Mouse (Mus musculus) left cerebral cortex, postnatal 14 days (tissue): Measurements from ENCODE around the gene Hsd17b10. TPM values are rescaled to one million over a fixed set of nuclear protein-coding genes. Genes with fewer than 3 reads are reported as not detected.

Source experiments
- DNase-seq, 2 experiments: peaks; one replicate each; pipeline ENCODE4 v3.0.0; 2021 to 2022; ENCODE audit warnings: low spot score in 2 of 2, mixed read lengths in 1 of 2
- intact Hi-C: fragments of 180-260 bp; cut with DNase I; formaldehyde crosslinking; loops from one replicate; pipeline ENCODE4 v1.15.1; 2025
- long read RNA-seq, 2 experiments: library from polyadenylated mRNA; stranded (forward); transcript quantifications; one replicate each; pipeline ENCODE4 v2.0.0; 2021
- total RNA-seq, 2 experiments: library from RNA; stranded (reverse); gene quantifications; 2 replicates each; pipeline ENCODE4 v1.2.3; 2021

Hsd17b10 gene
- 10 to 100 TPM; 41.4 to 45.4 TPM for total RNA-seq
- long read RNA-seq, experiment 1, transcript Hsd17b10-201 (6 exons, 962 nt): major isoform, 30 of 34 reads
- long read RNA-seq, experiment 1, partial matches to known transcripts: 1 of 34 reads
- long read RNA-seq, experiment 1, other reads (novel, unspliced or antisense): 0 of 34 reads
- long read RNA-seq, experiment 2, transcript Hsd17b10-201 (6 exons, 962 nt): major isoform, 18 of 18 reads
- long read RNA-seq, experiment 2, partial matches to known transcripts: 0 of 18 reads
- long read RNA-seq, experiment 2, other reads (novel, unspliced or antisense): 0 of 18 reads

DNA sequence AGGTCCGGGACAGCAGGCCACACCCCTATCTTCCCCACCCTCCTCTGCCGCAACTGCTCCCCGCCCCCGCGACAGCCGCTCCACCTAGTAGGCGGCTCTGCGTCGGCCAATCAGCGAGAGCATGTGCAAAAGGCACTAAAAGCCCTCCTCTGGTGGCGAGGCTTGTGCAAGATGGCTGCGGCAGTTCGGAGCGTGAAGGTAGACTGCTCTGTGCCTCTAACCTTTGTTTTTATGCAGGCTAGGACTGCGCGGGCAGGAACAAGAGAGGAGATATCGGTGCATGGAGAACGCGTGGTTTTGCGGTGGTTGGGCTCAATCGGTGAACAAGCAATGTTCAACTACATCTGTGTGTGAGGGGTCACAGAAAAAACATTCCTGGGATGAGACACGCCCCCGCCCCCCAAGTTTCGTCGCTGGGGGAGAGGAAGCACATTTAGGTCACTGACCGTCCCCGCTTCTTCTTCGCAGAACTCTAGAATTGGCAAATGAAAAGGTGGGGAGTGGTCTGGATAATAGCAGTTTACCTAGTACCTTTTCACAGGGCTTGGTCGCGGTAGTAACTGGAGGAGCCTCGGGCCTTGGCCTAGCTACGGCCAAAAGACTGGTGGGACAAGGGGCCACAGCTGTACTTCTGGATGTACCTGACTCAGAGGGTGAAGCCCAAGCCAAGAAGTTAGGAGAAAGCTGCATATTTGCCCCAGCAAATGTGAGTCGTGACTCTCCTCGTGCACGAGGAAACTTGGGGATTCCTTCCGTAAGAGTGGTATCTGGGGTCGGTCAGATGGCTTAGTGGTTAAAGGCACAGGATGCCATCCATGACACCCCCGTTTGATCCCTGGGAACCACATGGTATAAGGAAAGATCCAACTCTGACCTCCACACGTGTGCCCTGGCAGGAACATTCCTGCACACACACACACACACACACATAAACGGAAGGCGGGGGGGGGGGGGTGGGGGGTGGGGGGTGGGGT is at the start of gene Hsd17b10:
Gene Hsd17b10, plus strand, starts transcription at position 109 of the 974 bp plus-strand sequence.
- peak; percentile 65 to 82 for DNase-seq
- intact Hi-C loops: no loop called here

DNA sequence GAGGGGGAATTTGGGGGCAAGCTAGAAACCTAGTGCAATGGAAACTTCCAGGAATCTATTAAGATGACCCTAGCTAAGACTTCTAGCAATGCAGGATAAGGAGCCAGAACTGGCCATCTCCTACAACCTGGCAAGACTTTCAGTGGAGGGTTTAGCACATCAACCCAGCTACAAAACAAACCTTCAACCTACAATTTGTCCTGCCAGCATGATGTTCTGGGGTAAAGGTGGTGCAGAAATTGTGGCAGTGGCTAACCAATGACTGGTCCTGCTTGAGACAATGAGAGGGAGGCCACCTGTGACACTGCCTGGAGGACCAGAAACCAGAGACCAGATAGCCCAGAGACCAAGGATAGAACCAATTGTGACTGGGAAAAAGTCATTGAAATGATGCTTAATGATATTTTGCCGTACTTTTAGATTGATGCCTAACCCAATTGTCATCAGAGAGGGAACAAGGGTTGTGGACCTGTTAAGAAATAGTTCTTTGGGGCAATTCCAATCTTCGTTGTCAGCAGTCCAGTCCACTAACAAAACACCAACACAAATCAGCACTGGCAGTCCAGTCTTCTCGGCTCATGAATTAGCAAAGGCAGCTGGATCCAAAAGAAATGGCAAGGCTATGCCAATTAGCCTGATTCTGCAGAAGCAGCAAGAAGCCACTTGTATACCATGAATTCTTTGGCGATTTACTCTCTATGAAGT is 2.5 kb upstream of the Hsd17b10 start:
- DNase-seq: no peak
- intact Hi-C loops: no loop called here

- intact Hi-C loops: no loop called here
- no peak for DNase-seq
Observed at GRCm38 (mm10) chrX:152001182-152001684, 412 bp upstream of the Hsd17b10 start.

DNA sequence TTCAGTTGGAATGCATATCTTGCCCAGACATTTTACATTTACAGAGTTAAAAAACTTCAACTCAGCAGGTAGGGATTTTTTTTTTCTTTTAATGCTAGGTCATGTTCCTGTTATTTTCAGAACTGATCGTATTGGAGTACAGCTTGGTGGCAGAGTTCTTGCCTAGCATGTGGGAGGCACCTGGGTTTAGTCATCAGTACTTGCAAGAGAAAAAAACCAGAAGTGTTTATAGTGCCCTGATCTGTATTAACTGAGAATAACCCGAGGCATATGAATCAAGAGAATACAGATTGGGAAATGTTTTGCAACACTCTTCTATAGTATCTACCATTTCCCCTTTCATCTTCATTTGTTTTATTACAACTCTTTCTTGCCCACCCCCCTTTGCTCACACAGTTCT is 1.2 kb downstream of the Hsd17b10 start:
- intact Hi-C loops: no loop called here

GRCm38 (mm10) chrX:152007863-152008262 is 6.2 kb downstream of the Hsd17b10 start:
- intact Hi-C loops: no loop called here
- DNase-seq: no peak

More for the DNA sequence above, 1.2 kb downstream of the Hsd17b10 start:
- DNase-seq: no peak

DNA sequence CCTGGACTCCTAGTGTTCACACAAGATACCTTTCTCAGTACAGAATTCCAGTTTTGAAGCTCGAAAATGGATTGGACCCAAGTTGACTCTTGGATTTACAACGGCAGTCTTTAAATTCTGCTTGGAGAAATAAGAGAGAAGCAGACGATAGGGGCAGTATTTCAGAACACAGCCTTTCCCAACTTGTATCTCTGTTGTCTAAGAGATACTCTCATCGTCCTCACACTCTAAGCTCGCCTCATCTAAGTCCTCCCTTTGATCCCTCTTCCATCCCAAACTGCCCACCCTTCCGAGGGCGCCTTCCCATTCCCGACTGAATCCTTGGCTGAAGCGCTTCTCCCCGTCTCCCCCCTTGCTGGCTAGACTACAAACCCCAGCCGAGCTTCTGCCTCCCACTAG is 14.1 kb downstream of the Hsd17b10 start:
- intact Hi-C loops: loop anchor here (2.0 kb wide), 1 partner anchor 131 kb away; no protein-coding TSS in a partner anchor
- peak in 1 of 2 experiments; percentile 28 for DNase-seq

- intact Hi-C loops: loop anchor here (2.0 kb wide), 1 partner anchor 130 kb away; no protein-coding TSS in a partner anchor
- DNase-seq: peak; percentile 90 to 95
Observed at GRCm38 (mm10) chrX:152016151-152017145, 14.8 kb downstream of the Hsd17b10 start, which contains the start of the genes Ribc1 and Smc1a. Gene Ribc1 (minus strand): TSS chrX:152016295. Gene Smc1a (plus strand): TSS chrX:152016428.

GRCm38 (mm10) chrX:152017186-152017585 is 15.5 kb downstream of the Hsd17b10 start:
- DNase-seq: no peak
- intact Hi-C loops: loop anchor here (2.0 kb wide), 1 partner anchor 130 kb away; no protein-coding TSS in a partner anchor

DNA sequence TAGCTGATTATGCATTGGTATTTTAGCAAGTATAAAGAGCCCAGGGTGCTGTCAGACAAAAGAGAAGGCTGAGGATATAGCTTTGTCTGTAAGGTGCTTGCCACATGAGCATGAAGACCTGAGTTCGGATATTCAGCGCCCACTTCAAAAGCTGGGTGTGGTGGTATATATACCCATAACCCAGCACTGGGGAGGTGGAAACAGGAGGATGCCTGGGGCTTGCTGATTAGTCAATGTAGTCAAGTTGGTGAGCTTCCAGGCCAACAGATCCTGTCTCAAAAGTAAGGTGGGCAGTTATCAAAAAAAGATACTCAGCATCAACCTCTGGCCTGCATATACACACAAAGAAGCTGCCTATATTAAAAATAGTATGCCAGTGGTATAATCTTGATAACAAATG is 17.6 kb downstream of the Hsd17b10 start:
- no peak for DNase-seq
- intact Hi-C loops: no loop called here

GRCm38 (mm10) chrX:152039865-152040264 is 38.2 kb downstream of the Hsd17b10 start:
- DNase-seq: no peak
- intact Hi-C loops: no loop called here

GRCm38 (mm10) chrX:152047230-152047629 is 45.6 kb downstream of the Hsd17b10 start:
- peak in 1 of 2 experiments; percentile 3 for DNase-seq
- intact Hi-C loops: no loop called here

GRCm38 (mm10) chrX:152052546-152052945 is 50.9 kb downstream of the Hsd17b10 start:
- DNase-seq: no peak
- intact Hi-C loops: no loop called here

Other genes starting within 250 kb of the Hsd17b10 start
- 100 to 1,000 TPM; 267 to 285 TPM for gene Huwe1, start 201.0 kb upstream of the Hsd17b10 start, total RNA-seq
- 1 to 10 TPM in 1 of 2 experiments, not detected in 1; 2.2 TPM for gene Ribc1, start 14.4 kb downstream of the Hsd17b10 start, total RNA-seq
- 10 to 100 TPM; 46.6 to 49.5 TPM for gene Smc1a, start 14.6 kb downstream of the Hsd17b10 start, total RNA-seq
- 100 to 1,000 TPM; 147 to 149 TPM for gene Iqsec2, start 142.4 kb downstream of the Hsd17b10 start, total RNA-seq
- gene Kdm5c, start 231.2 kb downstream of the Hsd17b10 start, total RNA-seq: 10 to 100 TPM; 59.4 to 69.8 TPM